Mouse (Mus musculus): ENCODE measurements around the gene Wnt5b.

Gene Wnt5b

DNA sequence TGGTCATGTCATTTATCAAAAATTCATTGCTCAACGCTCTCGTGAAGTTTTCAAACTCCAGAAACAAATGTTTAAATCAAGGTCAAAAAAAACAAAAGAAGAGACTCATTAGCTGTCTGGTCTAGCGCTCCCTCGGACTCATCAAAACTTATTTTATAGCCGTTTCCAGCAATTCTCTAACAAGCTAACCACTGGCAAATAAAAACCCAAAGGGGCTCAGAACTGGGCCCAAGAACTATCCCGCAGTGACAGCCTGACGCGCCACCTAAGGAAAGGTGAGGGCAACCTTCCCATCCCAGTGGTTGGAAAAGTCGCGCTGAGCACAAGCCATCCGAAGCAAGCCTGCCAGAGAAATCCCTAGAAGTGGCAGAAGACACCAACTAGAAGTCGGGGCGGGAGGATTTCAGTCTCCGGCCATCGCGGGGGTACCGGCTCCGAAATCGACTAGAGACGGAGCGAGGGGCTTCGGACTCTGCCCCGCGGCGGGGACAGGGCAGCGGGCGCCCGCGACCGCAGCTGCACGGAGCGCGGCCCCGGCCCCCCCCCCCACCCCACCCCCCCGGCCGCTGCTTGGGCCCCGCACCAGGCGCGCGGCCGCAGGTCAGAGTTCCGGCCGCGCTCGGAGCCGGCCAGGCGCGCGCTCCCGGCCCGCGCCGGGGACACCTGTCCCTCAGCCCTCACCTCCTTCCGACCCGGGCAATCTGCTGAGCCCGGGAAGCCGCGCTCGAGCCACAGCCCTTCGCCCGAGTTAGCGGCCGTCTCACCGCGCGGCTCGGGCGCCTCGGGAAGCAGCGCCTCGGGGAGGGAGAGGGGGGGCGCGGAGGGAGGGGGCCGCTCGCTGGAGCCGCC lies 156.1 kb downstream of the Wnt5b start:
- DNase-seq (ENCODE audit: low read depth, low spot score): peak; percentile 60

DNA sequence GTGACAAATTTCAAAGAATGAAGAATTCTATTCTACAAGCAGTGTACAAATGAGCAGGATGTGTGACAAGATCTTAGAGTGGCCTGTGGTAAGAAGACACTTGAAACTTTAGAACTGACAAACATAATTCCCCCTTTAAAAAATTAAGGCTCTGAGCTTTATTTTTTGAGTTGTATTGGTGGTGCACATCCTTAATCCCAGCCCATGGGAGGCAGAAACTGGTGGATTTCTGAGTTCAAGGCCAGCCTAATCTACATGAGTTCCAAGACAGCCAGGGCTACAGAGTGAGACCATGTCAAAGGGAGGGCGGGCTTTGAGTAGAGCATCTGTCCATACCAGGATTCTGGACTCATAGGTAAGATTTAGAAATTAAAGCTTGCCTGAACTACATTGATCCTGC lies 157.3 kb downstream of the Wnt5b start:
- DNase-seq (ENCODE audit: low read depth, low spot score): no peak

- no peak for DNase-seq (ENCODE audit: low read depth, low spot score)
Measured at GRCm38 (mm10) chr6:119386421-119386820, 157.7 kb downstream of the Wnt5b start.

DNA sequence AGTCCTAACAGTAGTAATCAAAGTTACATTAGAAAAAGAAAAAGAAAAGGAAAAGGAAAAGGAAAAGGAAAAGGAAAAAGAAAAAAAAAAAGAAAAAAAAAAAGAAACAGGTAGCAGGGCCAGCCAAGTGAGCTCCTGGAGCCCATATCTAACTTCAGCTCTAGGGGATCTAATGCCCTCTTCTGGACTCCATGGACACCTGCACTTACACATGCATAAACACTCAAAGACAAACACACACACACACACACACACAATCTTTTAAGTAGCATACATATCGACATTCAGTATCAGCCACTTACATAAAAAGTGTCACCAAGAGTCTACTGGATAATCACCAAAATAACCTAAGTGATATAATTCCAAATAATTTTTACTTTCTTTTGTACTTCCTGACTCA lies 158.5 kb downstream of the Wnt5b start:
- no peak for DNase-seq (ENCODE audit: low read depth, low spot score)

Measured in brain, adult 2 months (tissue).